Mouse (Mus musculus) adrenal gland, postnatal 36 days (tissue): ENCODE results near the gene Zdhhc9. TPM values are rescaled to one million over a fixed set of nuclear protein-coding genes. Genes with fewer than 3 reads are reported as not detected.
A peak's percentile ranks its signal among the peaks of the same experiment; 100 is the strongest.

Experiments
- DNase-seq, 2 experiments: peaks; one replicate each; pipeline ENCODE4 v3.0.0; 2021; ENCODE audit warnings: mixed read lengths in 1 of 2
- total RNA-seq, 2 experiments: library from RNA; stranded (reverse); gene quantifications; 2 replicates each; pipeline ENCODE4 v1.2.3; 2021

The Zdhhc9 gene
- total RNA-seq, 2 experiments from 2014 or later, result 15.9 to 19.1 TPM

DNA sequence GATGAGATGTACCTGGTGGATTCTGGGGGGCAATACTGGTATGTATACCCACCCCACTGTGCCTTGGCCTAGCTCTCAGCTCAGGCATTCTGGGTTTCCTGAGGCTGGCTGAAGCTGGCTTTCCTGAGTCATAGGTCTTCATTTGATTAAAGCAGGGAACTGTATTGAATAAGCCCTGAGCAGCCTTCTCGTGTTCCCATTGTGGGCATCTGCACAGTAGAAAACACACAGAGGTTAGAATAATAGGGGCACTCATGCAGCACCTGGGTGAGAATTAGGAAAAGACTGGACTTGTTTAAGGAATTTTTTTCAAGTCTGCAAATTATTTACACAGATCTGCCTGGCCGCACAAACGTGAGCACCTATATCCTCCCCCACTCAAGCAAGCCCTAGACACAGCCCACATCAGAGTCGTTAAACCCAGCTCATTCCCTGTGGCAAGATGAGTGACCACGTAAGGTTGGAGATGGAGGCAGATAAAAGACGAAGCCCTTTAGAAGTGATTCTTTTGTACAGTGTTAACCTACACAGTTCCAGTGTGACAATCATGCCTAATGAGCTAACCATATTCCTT is 81.7 kb downstream of the Zdhhc9 start:
- DNase-seq, result no peak

DNA sequence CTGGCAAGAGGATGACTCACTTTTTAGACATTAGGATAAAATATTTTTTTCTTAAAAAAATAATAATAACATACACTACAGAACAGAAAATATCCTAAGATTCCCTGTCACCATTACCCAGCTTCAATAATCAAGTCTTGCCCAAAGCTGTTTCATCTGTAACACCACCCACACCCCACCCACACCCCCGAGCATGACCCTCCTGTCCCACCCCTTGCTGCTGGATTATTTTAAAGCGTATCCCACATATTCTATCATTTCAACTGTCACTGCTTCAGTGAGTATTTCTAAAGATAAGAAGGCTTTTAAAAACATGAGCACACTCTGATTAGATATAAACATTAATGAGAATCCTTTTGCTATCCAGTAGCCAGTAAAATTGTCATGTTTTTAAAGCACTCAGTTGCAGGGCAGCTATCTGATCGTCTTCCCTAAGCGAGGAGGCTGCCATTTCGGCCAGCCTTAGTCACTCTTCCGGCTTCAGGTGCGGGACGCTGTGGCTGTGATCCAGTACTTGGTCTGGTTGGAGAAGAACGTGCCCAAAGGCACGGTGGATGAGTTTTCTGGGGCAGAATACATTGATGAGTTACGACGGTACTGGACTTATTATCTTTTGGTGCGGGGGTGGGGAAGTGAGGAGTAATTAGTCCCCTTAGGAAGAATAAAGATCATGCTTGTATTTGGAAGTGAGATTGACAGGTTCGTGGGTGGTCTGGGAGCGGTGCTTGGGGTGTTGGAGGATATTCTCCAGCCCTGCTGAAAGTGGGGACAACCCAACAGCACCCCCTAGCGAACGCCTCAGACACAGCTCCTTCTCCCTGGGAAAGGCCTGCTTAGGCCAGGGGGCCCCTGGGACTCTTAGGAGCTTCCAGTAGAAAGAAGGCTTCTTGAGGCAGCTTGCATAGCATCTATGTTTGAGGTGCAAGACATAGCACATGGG is 84.3 kb downstream of the Zdhhc9 start:
- peak; percentile 70 to 81 for DNase-seq

Other genes with a start within 250 kb of the Zdhhc9 start
- gene Apln, start 174.0 kb downstream of the Zdhhc9 start, total RNA-seq, result 1 to 10 TPM; 2.7 to 7.6 TPM
- 1 to 10 TPM; 1.3 to 1.8 TPM for gene Xpnpep2, start 100.2 kb downstream of the Zdhhc9 start, total RNA-seq
- gene Sash3, start 62.4 kb downstream of the Zdhhc9 start, total RNA-seq, result 1 to 10 TPM; 1.4 to 1.9 TPM
- 10 to 100 TPM; 15.4 to 17.3 TPM for gene Utp14a, start 48.0 kb upstream of the Zdhhc9 start, total RNA-seq
- gene Bcorl1, start 132.5 kb upstream of the Zdhhc9 start, total RNA-seq, result 10 to 100 TPM in 1 of 2 experiments, 1 to 10 TPM in 1; 9.8 to 11.2 TPM